Mouse (Mus musculus): ENCODE results near the gene Dcst2.

Gene Dcst2

GRCm38 (mm10) chr3:89386438-89387420 lies 25.0 kb downstream of the Dcst2 start:
- DNase-seq (ENCODE audit: extremely low spot score, low read depth, low spot score), result no peak

- DNase-seq (ENCODE audit: extremely low spot score, low read depth, low spot score), result no peak
Observed at GRCm38 (mm10) chr3:89387632-89388031, 25.9 kb downstream of the Dcst2 start.

GRCm38 (mm10) chr3:89388134-89388881 lies 26.5 kb downstream of the Dcst2 start:
- no peak for DNase-seq (ENCODE audit: extremely low spot score, low read depth, low spot score)

GRCm38 (mm10) chr3:89388901-89389740 lies 27.3 kb downstream of the Dcst2 start:
- DNase-seq (ENCODE audit: extremely low spot score, low read depth, low spot score), result no peak

GRCm38 (mm10) chr3:89390111-89390515 lies 28.3 kb downstream of the Dcst2 start:
- no peak for DNase-seq (ENCODE audit: extremely low spot score, low read depth, low spot score)

- no peak for DNase-seq (ENCODE audit: extremely low spot score, low read depth, low spot score)
Observed at GRCm38 (mm10) chr3:89390699-89391662, 29.2 kb downstream of the Dcst2 start.

GRCm38 (mm10) chr3:89391663-89392511 lies 30.1 kb downstream of the Dcst2 start:
- no peak for DNase-seq (ENCODE audit: extremely low spot score, low read depth, low spot score)

- no peak for DNase-seq (ENCODE audit: extremely low spot score, low read depth, low spot score)
Observed at GRCm38 (mm10) chr3:89392871-89393311, 31.1 kb downstream of the Dcst2 start.

- DNase-seq (ENCODE audit: extremely low spot score, low read depth, low spot score), result no peak
Observed at GRCm38 (mm10) chr3:89393605-89394004, 31.8 kb downstream of the Dcst2 start.

GRCm38 (mm10) chr3:89394006-89394893 lies 32.5 kb downstream of the Dcst2 start, which contains the start of gene Zbtb7b:
Gene Zbtb7b (minus strand): TSS chr3:89394776.
- no peak for DNase-seq (ENCODE audit: extremely low spot score, low read depth, low spot score)

GRCm38 (mm10) chr3:89394894-89395256 lies 33.1 kb downstream of the Dcst2 start:
- no peak for DNase-seq (ENCODE audit: extremely low spot score, low read depth, low spot score)

- no peak for DNase-seq (ENCODE audit: extremely low spot score, low read depth, low spot score)
Observed at GRCm38 (mm10) chr3:89395419-89395805, 33.6 kb downstream of the Dcst2 start.

GRCm38 (mm10) chr3:89395806-89396653 lies 34.3 kb downstream of the Dcst2 start:
- DNase-seq (ENCODE audit: extremely low spot score, low read depth, low spot score), result no peak

GRCm38 (mm10) chr3:89396654-89397005 lies 34.9 kb downstream of the Dcst2 start:
- DNase-seq (ENCODE audit: extremely low spot score, low read depth, low spot score), result no peak

- no peak for DNase-seq (ENCODE audit: extremely low spot score, low read depth, low spot score)
Observed at GRCm38 (mm10) chr3:89401329-89401728, 39.6 kb downstream of the Dcst2 start.

GRCm38 (mm10) chr3:89402693-89403092 lies 40.9 kb downstream of the Dcst2 start, which contains the start of gene Lenep:
Gene Lenep (minus strand): TSS chr3:89402793.
- no peak for DNase-seq (ENCODE audit: extremely low spot score, low read depth, low spot score)

- no peak for DNase-seq (ENCODE audit: extremely low spot score, low read depth, low spot score)
Observed at GRCm38 (mm10) chr3:89406887-89407286, 45.1 kb downstream of the Dcst2 start.
